Mouse (Mus musculus): Measurements from ENCODE around the gene Ctdnep1. TPM values are rescaled to one million over a fixed set of nuclear protein-coding genes. Genes with fewer than 3 reads are reported as not detected.
A peak's percentile ranks its signal among the peaks of the same experiment; 100 is the strongest.

Ctdnep1 gene
- polyA plus RNA-seq, 1 experiment from 2014 or later = 22.3 TPM

GRCm38 (mm10) chr11:70024151-70024514 lies 43.2 kb downstream of the Ctdnep1 start:
- no peaks in the 10 kb centered on the region for H3K9me3 ChIP-seq
- peak overlapping the region; percentile 59 for H3K4me2 ChIP-seq
- peaks cover 80% of the 10 kb centered on the region for H3K4me1 ChIP-seq
- no peaks in the 10 kb centered on the region for H3K36me3 ChIP-seq
- H3K9ac ChIP-seq = peak overlapping the region; percentile 18; the same call in 1 of the 2 replicates
- H3K27ac ChIP-seq = 0 out of 2 replicates have a peak overlapping the region, but pooled peaks have one; percentile 10
- peaks cover 6% of the 10 kb centered on the region; the same call in 1 of the 2 replicates for H3K27me3 ChIP-seq
- peak overlapping the region; percentile 35 for H3K4me3 ChIP-seq
- ATAC-seq (ENCODE audit: borderline replicate concordance, extremely low read depth, low FRiP score, low TSS enrichment) = no peak
- 16% methylated on average over 6 of the region's 6 CpGs for WGBS

GRCm38 (mm10) chr11:70026689-70027088 lies 45.7 kb downstream of the Ctdnep1 start:
- H3K4me2 ChIP-seq = peak overlapping the region; percentile 59
- H3K36me3 ChIP-seq = peaks cover 10% of the 10 kb centered on the region
- H3K27me3 ChIP-seq = peaks cover 6% of the 10 kb centered on the region; the same call in 1 of the 2 replicates
- peak; percentile 65 for ATAC-seq (ENCODE audit: borderline replicate concordance, extremely low read depth, low FRiP score, low TSS enrichment)
- H3K4me3 ChIP-seq = peak overlapping the region; percentile 37
- no peaks in the 10 kb centered on the region for H3K9me3 ChIP-seq
- H3K9ac ChIP-seq = 0 out of 2 replicates have a peak overlapping the region, but pooled peaks have one; percentile 11
- peak overlapping the region; percentile 50; the same call in 1 of the 2 replicates for H3K27ac ChIP-seq
- WGBS = 7% methylated on average over 19 of the region's 19 CpGs
- H3K4me1 ChIP-seq = peaks cover 71% of the 10 kb centered on the region

- H3K9ac ChIP-seq = no peak overlapping the region
- WGBS = 36% methylated on average over 9 of the region's 9 CpGs
- H3K27ac ChIP-seq = peak overlapping the region; percentile 64
Observed at GRCm38 (mm10) chr11:70027397-70027796, 46.4 kb downstream of the Ctdnep1 start.

GRCm38 (mm10) chr11:70028401-70029129 lies 47.6 kb downstream of the Ctdnep1 start:
- Histone ChIP-seq H3K36me3 (peaks cover 25% of the 10 kb centered on the region), H3K4me1 (peaks cover 59% of the 10 kb centered on the region), H3K9ac (no peak overlapping the region), H3K27me3 (peaks cover 3% of the 10 kb centered on the region; the same call in 1 of the 2 replicates), H3K4me3 (peak overlapping the region; percentile 23), H3K9me3 (no peaks in the 10 kb centered on the region), H3K4me2 (peak overlapping the region; percentile 56), H3K27ac (peak overlapping the region; percentile 59)
- WGBS = 15% methylated on average over 12 of the region's 12 CpGs
- no peak for ATAC-seq (ENCODE audit: borderline replicate concordance, extremely low read depth, low FRiP score, low TSS enrichment)

More at GRCm38 (mm10) chr11:70027397-70027796, 46.4 kb downstream of the Ctdnep1 start:
- H3K36me3 ChIP-seq = peaks cover 17% of the 10 kb centered on the region
- H3K4me2 ChIP-seq = peak overlapping the region; percentile 59
- ATAC-seq (ENCODE audit: borderline replicate concordance, extremely low read depth, low FRiP score, low TSS enrichment) = no peak
- H3K9me3 ChIP-seq = no peaks in the 10 kb centered on the region
- peak overlapping the region; percentile 37 for H3K4me3 ChIP-seq
- peaks cover 67% of the 10 kb centered on the region for H3K4me1 ChIP-seq
- peaks cover 6% of the 10 kb centered on the region; the same call in 1 of the 2 replicates for H3K27me3 ChIP-seq

GRCm38 (mm10) chr11:70029130-70029801 lies 48.3 kb downstream of the Ctdnep1 start:
- peaks cover 54% of the 10 kb centered on the region for H3K4me1 ChIP-seq
- H3K27me3 ChIP-seq = no peaks in the 10 kb centered on the region; the same call in 1 of the 2 replicates
- peak overlapping the region; percentile 23 for H3K4me3 ChIP-seq
- H3K36me3 ChIP-seq = peaks cover 28% of the 10 kb centered on the region
- peak overlapping the region; percentile 56 for H3K4me2 ChIP-seq
- peak overlapping the region; percentile 59 for H3K27ac ChIP-seq
- ATAC-seq (ENCODE audit: borderline replicate concordance, extremely low read depth, low FRiP score, low TSS enrichment) = peak; percentile 75
- H3K9me3 ChIP-seq = no peaks in the 10 kb centered on the region
- H3K9ac ChIP-seq = no peak overlapping the region
- 3% methylated on average over 20 of the region's 20 CpGs for WGBS

GRCm38 (mm10) chr11:70029829-70030550 lies 49.0 kb downstream of the Ctdnep1 start:
- no peak for ATAC-seq (ENCODE audit: borderline replicate concordance, extremely low read depth, low FRiP score, low TSS enrichment)
- Histone ChIP-seq H3K4me3 (0 out of 2 replicates have a peak overlapping the region, but pooled peaks have one; percentile 23), H3K36me3 (peaks cover 28% of the 10 kb centered on the region), H3K9ac (no peak overlapping the region), H3K9me3 (no peaks in the 10 kb centered on the region), H3K27ac (peak overlapping the region; percentile 59; the same call in 1 of the 2 replicates), H3K27me3 (no peaks in the 10 kb centered on the region; the same call in 1 of the 2 replicates), H3K4me1 (peaks cover 48% of the 10 kb centered on the region), H3K4me2 (peak overlapping the region; percentile 56)
- WGBS = 38% methylated on average over 11 of the region's 11 CpGs

GRCm38 (mm10) chr11:70030651-70031320 lies 49.8 kb downstream of the Ctdnep1 start:
- H3K4me1 ChIP-seq = peaks cover 44% of the 10 kb centered on the region
- 92% methylated on average over 28 of the region's 28 CpGs for WGBS
- no peak overlapping the region for H3K27ac ChIP-seq
- no peak for ATAC-seq (ENCODE audit: borderline replicate concordance, extremely low read depth, low FRiP score, low TSS enrichment)
- H3K36me3 ChIP-seq = peaks cover 28% of the 10 kb centered on the region
- no peak overlapping the region for H3K4me3 ChIP-seq
- H3K27me3 ChIP-seq = no peaks in the 10 kb centered on the region; the same call in 1 of the 2 replicates
- H3K9me3 ChIP-seq = no peaks in the 10 kb centered on the region
- no peak overlapping the region for H3K9ac ChIP-seq
- no peak overlapping the region for H3K4me2 ChIP-seq

GRCm38 (mm10) chr11:70031321-70031670 lies 50.3 kb downstream of the Ctdnep1 start:
- no peak overlapping the region for H3K27ac ChIP-seq
- no peak overlapping the region for H3K4me2 ChIP-seq
- H3K9ac ChIP-seq = no peak overlapping the region
- no peaks in the 10 kb centered on the region for H3K9me3 ChIP-seq
- H3K4me3 ChIP-seq = no peak overlapping the region
- peaks cover 28% of the 10 kb centered on the region for H3K36me3 ChIP-seq
- H3K27me3 ChIP-seq = no peaks in the 10 kb centered on the region; the same call in 1 of the 2 replicates
- WGBS = 96% methylated on average over 11 of the region's 11 CpGs
- no peak for ATAC-seq (ENCODE audit: borderline replicate concordance, extremely low read depth, low FRiP score, low TSS enrichment)
- H3K4me1 ChIP-seq = peaks cover 39% of the 10 kb centered on the region

- H3K36me3 ChIP-seq = peaks cover 23% of the 10 kb centered on the region
- no peak overlapping the region for H3K9ac ChIP-seq
- WGBS = 75% methylated on average over 7 of the region's 7 CpGs
Observed at GRCm38 (mm10) chr11:70038174-70038573, 57.2 kb downstream of the Ctdnep1 start.

GRCm38 (mm10) chr11:70039631-70040030 lies 58.7 kb downstream of the Ctdnep1 start:
- Histone ChIP-seq H3K27ac (no peak overlapping the region), H3K9ac (no peak overlapping the region), H3K4me2 (no peak overlapping the region), H3K9me3 (no peaks in the 10 kb centered on the region), H3K4me1 (no peaks in the 10 kb centered on the region), H3K27me3 (no peaks in the 10 kb centered on the region), H3K4me3 (no peak overlapping the region), H3K36me3 (peaks cover 30% of the 10 kb centered on the region)
- WGBS = 87% methylated on average over 10 of the region's 10 CpGs
- no peak for ATAC-seq (ENCODE audit: borderline replicate concordance, extremely low read depth, low FRiP score, low TSS enrichment)

More at GRCm38 (mm10) chr11:70038174-70038573, 57.2 kb downstream of the Ctdnep1 start:
- Histone ChIP-seq H3K27me3 (no peaks in the 10 kb centered on the region), H3K27ac (no peak overlapping the region), H3K4me3 (no peak overlapping the region), H3K9me3 (no peaks in the 10 kb centered on the region), H3K4me2 (no peak overlapping the region), H3K4me1 (no peaks in the 10 kb centered on the region)
- ATAC-seq (ENCODE audit: borderline replicate concordance, extremely low read depth, low FRiP score, low TSS enrichment) = no peak

- no peak for ATAC-seq (ENCODE audit: borderline replicate concordance, extremely low read depth, low FRiP score, low TSS enrichment)
- Histone ChIP-seq H3K27me3 (no peaks in the 10 kb centered on the region), H3K9me3 (no peaks in the 10 kb centered on the region), H3K9ac (no peak overlapping the region), H3K27ac (no peak overlapping the region), H3K4me2 (no peak overlapping the region), H3K36me3 (peaks cover 31% of the 10 kb centered on the region), H3K4me1 (no peaks in the 10 kb centered on the region), H3K4me3 (no peak overlapping the region)
- 92% methylated on average over 7 of the region's 7 CpGs for WGBS
Observed at GRCm38 (mm10) chr11:70040184-70040583, 59.2 kb downstream of the Ctdnep1 start.
